Mouse (Mus musculus): ENCODE results near the gene Ankrd13a.
"Not testable (repeated sequence)": the region's sequence is repeated elsewhere in the genome, so short reads cannot be mapped to it uniquely, and the experiment has no call there.

Gene Ankrd13a

GRCm38 (mm10) chr5:114829740-114830139 lies 55.3 kb downstream of the Ankrd13a start:
- no peak for DNase-seq (ENCODE audit: low spot score in 2 of 2)

- DNase-seq (ENCODE audit: low spot score in 2 of 2), result no peak
Measured at GRCm38 (mm10) chr5:114836886-114837285, 62.4 kb downstream of the Ankrd13a start.

GRCm38 (mm10) chr5:114840481-114840880 lies 66.0 kb downstream of the Ankrd13a start:
- not testable (repeated sequence) for DNase-seq (ENCODE audit: low spot score in 2 of 2)

GRCm38 (mm10) chr5:114842155-114842554 lies 67.7 kb downstream of the Ankrd13a start:
- not testable (repeated sequence) for DNase-seq (ENCODE audit: low spot score in 2 of 2)

GRCm38 (mm10) chr5:114842674-114843073 lies 68.2 kb downstream of the Ankrd13a start:
- no peak for DNase-seq (ENCODE audit: low spot score in 2 of 2)

GRCm38 (mm10) chr5:114844371-114844770 lies 69.9 kb downstream of the Ankrd13a start:
- DNase-seq (ENCODE audit: low spot score in 2 of 2), result not testable (repeated sequence)

- no peak for DNase-seq (ENCODE audit: low spot score in 2 of 2)
Measured at GRCm38 (mm10) chr5:114851565-114852236, 77.2 kb downstream of the Ankrd13a start.

GRCm38 (mm10) chr5:114853364-114853763 lies 78.9 kb downstream of the Ankrd13a start, which contains the start of gene 4930519G04Rik:
4930519G04Rik (plus strand) TSS chr5:114853664.
- not testable (repeated sequence) for DNase-seq (ENCODE audit: low spot score in 2 of 2)
